Mouse (Mus musculus) left cerebral cortex, postnatal 14 days (tissue): Measurements from ENCODE around the gene Smpd1. TPM values are rescaled to one million over a fixed set of nuclear protein-coding genes. Genes with fewer than 3 reads are reported as not detected.

Experiments
- DNase-seq, 2 experiments: peaks; one replicate each; pipeline ENCODE4 v3.0.0; 2021 to 2022; ENCODE audit warnings: low spot score in 2 of 2, mixed read lengths in 1 of 2
- intact Hi-C: fragments of 180-260 bp; cut with DNase I; formaldehyde crosslinking; loops from one replicate; pipeline ENCODE4 v1.15.1; 2025
- long read RNA-seq, 2 experiments: library from polyadenylated mRNA; stranded (forward); transcript quantifications; one replicate each; pipeline ENCODE4 v2.0.0; 2021
- total RNA-seq, 2 experiments: library from RNA; stranded (reverse); gene quantifications; 2 replicates each; pipeline ENCODE4 v1.2.3; 2021

The Smpd1 gene
- 100 to 1,000 TPM; 111 to 112 TPM for total RNA-seq
- long read RNA-seq, experiment 1, transcript Smpd1-201 (6 exons, 2,412 nt) = major isoform, 244 of 257 reads
- long read RNA-seq, experiment 1, partial matches to known transcripts = 7 of 257 reads
- long read RNA-seq, experiment 1, other reads (novel, unspliced or antisense) = 6 of 257 reads
- long read RNA-seq, experiment 2, transcript Smpd1-201 (6 exons, 2,412 nt) = major isoform, 190 of 197 reads
- long read RNA-seq, experiment 2, partial matches to known transcripts = 5 of 197 reads
- long read RNA-seq, experiment 2, other reads (novel, unspliced or antisense) = 2 of 197 reads

DNA sequence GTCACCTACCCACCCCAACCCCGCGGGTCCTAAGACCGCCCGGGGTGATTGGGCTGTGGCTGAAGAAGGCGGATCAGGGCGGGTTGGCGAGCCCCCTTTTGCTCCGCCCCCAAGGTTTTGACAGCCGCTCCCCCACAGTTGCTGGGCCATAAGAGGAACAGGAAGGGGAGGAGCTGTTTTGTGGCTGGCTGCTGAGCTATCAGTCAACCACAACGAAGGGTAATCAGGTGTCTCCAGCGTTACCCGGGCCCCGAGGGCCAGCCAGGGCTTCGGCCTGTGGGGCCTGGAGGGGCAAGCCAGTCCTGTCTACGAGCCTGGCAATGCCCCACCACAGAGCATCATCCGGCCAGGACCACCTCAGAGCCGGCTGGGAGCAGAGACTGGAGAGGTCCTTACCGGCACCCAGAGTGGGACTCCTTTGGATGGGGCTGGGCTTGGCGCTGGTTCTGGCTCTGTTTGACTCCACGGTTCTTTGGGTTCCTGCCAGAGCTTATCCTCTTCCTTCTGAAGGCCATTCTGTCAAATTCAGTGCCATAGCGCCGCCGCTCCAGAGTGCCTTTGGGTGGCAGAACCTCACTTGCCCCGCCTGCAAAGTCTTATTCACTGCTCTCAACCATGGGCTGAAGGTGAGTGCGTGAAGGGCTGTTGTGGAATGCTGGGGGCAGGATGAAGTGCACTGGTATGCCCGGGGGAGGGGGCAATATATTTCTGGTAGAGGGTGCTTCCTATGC, at the start of gene Smpd1:
TSS of gene Smpd1 (plus strand) at position 149 of the 731 bp plus-strand sequence.
- peak; percentile 88 to 93 for DNase-seq
- intact Hi-C loops = loop anchor here (5.0 to 10.0 kb wide), 3 partner anchors 48 to 180 kb away; partner anchors contain the start of genes Hpx, Ilk, Rrp8 and Trim3

DNA sequence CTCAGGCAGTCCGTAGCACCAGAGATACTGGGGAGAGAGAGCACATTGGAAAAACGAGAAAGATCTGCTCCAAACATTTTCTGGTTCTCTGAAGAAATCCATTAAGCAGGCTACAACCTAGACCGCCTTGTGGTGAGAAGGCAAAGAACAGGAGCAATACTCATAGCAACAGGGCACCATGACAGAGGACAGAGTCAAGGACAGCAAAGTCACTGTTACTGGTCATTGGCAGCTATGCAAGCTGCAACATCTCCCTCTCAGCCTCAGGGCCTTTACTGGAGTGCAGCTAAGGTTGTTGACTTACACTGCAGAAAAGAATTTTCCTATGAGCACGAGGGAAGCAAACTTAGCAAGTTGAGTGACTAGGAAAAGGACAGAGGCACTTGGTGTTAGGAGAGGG, 46.9 kb upstream of the Smpd1 start:
- DNase-seq = no peak
- intact Hi-C loops = no loop called here

DNA sequence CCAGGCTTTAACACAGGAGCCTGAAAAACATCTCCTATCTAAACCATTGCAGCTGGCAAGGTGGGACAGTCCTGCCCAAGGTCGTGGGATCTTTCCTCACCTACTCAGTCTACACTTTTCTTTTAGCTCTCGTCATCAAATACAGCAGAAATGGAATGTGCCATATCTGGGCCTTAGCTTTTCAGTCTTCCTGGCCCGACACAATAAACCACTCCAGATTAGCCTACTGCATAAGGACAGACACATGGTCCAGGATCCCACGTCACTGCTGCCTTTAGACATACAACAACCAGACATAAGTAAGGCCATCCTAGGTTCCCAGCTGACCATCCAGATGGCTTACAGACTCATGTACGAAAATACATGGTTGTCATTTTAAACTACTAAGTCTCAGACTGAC, 44.0 kb upstream of the Smpd1 start:
- intact Hi-C loops = no loop called here
- peak; percentile 40 to 62 for DNase-seq

DNA sequence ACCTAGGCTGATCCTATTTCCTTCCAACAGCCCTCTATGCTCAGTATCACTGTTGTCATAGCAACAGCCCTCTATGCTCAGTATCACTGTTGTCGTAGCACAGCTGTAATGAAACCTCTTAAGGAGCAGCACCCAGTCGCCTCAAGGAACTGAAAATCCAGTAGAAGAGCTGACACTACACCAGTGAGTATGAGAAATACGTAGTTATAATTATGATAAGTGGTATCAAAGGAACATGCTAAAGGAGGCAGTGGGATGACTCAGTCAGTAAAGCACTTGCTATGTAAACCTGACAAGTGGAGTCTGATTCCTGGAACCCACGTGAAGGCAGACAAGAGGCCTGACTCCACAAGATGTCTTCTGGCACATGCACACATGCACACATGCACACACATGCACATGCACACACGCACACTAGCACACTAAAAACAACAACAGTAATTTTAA, 40.3 kb upstream of the Smpd1 start:
- intact Hi-C loops = no loop called here
- DNase-seq = peak in 1 of 2 experiments; percentile 32

DNA sequence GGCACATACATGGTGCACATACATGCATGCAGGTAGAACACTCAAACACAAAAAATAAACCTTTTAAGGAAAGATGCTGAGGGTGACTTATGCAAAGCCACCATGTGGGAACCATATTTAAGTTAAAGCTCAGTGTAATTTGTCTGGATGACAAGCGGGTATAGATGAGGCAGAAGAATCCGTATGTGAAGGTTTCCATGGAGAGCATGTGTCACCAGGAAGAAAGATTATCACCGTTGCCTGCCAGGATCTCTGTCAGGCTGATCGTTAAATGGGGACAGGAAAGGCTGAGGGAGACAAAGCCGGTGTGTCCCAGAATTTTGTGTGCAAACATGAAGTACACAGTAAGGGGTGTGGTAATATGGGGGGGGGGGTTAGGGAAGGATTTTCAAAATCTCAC, 39.6 kb upstream of the Smpd1 start:
- intact Hi-C loops = no loop called here
- peak in 1 of 2 experiments; percentile 31 for DNase-seq

DNA sequence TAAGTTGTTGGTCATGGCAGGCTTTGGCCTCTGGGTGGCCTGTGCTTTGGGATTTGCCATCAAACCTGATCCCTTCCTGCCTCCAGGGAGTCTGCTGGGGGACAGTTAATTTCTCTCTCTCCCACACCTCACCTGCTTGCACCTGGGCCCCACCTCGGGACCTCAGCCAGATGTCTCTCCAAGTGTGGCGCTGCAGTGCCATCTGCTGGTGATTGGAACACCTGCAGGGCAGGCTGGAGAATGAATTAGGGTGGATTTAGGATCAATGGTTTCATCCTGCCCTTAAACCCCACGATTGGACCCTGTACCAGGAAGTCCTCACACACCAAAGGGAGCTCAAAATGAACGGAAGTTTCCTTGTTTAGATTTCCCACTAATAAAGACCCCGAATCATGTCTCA, 39.0 kb upstream of the Smpd1 start:
- peak; percentile 45 to 71 for DNase-seq
- intact Hi-C loops = loop anchor here (5.0 kb wide), 2 partner anchors 33 to 103 kb away; partner anchors contain the start of gene Cavin3

DNA sequence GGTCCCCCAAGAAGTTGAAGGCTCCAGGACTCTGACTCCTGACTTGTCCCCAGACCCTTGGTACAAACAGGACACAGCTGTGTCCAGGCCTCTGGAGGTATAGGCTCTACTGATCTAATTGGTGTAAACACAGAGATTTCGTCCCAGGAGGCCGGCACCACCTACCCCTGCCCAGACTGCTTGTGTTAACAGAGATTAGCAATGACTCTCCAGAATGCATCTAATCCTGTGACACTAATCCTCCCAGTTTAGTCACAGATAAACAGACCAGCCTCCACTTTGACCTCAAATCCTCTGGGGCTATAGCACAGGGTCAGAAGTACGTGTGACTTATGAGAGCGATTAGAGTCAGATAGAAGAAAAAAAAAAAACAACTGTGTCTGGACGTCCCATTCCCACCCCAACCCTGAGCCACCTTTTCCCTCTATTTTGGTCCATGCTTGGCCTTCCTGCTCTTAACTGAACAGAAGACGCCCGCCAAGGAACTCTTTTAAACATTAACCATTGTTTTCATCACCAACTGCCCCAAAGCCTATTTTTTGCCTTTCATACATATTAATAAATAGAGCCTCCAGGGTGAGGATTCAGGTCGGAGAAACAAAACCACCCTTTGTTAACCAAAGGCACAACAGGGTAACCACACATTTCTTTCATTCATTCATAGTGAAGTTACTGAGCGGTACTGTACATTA, 37.3 kb upstream of the Smpd1 start:
- intact Hi-C loops = loop anchor here (5.0 kb wide), 2 partner anchors 35 to 105 kb away; partner anchors contain the start of gene Cavin3
- DNase-seq = no peak

DNA sequence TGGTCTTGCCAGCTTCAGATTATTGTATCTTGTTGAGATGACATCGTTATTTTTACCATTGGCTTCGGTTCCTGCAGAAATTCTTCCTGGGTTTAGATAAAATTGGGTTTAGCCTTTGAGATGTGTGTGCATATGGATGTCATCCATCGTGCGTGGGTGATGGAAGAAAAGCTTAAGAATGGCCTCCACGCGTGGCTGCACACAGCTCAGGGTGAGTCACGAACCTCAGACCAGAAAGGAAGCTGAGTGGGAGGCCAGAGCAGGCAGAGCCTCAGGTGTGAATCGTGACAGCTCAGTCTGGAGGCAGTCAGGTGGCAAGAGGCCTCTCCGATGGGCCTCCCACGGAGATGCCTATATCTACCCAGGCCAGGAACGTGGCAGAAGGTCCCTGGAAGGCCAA, 34.8 kb upstream of the Smpd1 start:
- intact Hi-C loops = loop anchor here (5.0 kb wide), 2 partner anchors 37 to 107 kb away; partner anchors contain the start of gene Cavin3
- peak; percentile 79 to 94 for DNase-seq

DNA sequence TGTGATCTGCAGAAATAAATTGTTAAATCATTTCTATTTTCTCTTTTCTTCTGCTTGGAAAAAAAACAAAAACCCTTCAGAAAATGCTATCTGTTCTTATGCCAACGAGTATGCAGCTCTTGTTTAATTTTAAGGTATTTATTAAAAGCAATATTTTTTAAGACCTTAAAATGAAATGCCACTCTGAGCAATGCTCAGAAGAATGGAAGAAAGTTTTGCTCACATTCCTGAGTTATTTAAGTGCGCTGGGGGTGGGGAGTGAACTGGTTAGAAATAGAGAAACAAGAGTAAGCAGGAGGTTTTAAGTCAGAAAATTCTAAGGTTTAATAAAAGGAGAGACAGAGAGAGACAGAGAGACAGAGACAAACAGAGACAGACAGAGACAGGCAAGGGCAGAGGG, 34.4 kb upstream of the Smpd1 start:
- intact Hi-C loops = loop anchor here (5.0 kb wide), 2 partner anchors 37 to 107 kb away; partner anchors contain the start of gene Cavin3
- DNase-seq = peak; percentile 42 to 51

DNA sequence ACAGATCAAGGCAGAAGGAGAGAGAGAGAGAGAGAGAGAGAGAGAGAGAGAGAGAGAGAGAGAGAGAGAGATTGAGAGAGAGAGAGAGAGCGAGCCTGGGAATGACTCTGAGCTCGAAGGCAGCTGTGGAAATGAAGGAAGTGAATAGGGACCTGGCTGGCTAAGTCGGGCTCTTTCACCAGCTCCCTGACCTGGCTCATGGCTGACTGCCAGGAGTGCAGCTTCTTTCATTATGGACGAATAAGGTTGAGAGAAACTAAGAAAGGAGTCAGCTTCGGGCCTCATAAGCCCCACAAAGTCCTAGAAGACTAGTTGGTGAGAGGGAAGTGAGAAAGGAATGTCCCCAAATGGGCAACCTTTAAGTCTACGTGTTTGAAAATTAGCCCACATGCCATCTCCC, 34.0 kb upstream of the Smpd1 start:
- no peak for DNase-seq
- intact Hi-C loops = no loop called here

DNA sequence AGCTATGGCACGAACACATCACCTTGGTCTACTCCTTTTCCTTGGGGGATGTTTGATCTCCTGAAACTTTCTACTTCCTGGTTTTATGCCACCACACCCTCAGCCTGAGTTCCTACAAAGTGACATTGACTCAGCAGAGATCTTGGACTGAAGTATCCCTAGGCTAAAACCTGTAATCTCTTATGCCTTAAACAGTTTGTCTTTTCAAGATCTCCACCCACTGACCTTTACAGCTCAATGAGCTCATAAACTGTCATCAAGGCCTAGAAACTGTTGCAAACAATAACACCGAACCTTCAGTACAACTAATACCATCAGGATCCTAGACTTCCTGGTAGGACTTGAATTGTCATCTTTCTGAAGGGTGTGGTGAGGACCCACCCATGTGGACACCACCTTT, 29.9 kb upstream of the Smpd1 start:
- no peak for DNase-seq
- intact Hi-C loops = no loop called here

DNA sequence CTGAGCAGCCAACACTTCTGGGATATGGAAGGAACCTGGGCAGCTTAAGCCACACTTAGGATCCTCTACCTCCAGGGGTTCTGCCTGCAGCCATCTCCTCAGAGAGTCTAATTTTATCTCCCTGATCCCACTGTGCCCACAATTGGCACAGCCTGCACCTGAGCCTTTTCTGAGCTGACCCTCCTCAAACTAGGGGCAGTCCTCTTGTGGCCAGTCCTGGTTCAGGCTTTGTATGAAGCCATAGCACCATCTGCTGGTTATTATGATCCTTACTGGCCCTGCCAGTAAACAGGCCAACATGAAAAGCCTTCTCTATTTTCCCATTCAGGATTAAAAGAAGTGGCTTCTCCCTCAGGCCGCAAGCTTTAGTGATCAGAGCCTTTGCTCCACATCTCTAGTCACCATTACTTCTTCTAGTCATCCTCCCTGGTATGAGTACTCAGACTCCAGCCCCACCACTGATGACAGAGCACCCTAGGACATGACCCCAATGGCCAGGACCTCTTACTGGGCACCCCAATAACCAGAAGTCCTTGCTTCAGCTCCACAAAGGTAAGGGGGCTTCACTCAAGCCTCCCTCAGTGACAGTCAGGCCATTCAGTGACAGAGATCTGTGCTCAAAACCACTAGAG, 26.7 kb upstream of the Smpd1 start:
- intact Hi-C loops = loop anchor here (5.0 kb wide), 1 partner anchor 355 kb away; no protein-coding TSS in a partner anchor
- peak; percentile 58 to 63 for DNase-seq

DNA sequence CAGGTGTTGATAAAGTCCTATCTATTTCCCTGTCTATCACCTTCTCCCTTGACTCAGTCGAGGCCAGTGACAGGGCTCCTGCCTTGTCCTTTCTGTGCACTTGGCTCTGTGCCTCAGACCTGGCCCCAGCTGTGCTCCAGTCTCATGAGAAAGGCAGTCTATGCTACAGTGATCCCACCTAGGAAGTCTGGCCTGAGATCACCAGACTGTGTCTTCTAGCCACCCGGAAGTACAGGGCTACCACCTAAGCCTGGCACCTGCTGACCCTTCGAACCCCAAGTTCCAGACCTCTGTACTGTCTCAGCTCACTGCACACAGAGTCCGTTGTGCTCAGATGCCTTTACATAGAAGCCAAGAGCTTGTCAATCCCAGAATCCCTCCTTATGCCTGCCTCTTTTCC, 26.1 kb upstream of the Smpd1 start:
- intact Hi-C loops = loop anchor here (5.0 kb wide), 1 partner anchor 356 kb away; no protein-coding TSS in a partner anchor

DNA sequence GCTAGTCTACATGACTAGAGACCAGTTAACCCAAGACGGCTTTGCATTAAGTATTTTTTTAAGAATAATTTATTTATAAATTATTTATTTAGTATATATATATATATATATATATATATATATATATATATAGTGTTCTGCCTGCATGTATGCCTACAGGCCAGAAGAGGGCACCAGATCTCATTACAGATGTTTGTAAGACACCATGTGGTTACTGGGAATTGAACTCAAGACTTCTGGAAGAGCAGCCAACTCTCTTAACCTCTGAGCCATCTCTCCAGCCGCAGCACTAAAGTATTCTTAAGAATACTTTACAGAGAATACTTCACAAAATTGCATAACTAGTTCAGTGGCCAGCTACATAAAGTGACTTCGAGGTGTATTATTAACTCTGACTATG, 20.0 kb upstream of the Smpd1 start:
- no peak for DNase-seq
- intact Hi-C loops = no loop called here

More for the DNA sequence above, 26.1 kb upstream of the Smpd1 start:
- DNase-seq = no peak

DNA sequence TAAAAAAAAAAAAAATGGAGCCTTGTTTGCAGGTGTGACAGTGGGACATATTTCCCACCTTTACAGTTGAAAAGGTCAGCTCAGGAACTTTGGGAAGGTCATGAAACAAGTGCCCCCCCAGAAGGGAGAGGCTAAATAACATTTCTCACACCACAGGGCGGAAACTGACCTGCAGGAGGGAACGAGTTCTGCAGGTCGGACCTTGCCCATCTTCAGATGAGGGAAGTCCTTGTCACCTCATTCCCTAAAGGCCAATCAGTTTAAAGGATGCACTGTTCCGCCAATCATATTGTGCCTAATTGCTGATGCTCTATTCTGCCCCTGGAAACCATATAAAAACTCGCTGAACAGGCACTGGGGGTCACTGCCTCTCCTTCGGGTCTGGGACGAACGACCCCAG, 8.2 kb upstream of the Smpd1 start:
- intact Hi-C loops = loop anchor here (5.0 kb wide), 1 partner anchor 271 kb away; no protein-coding TSS in a partner anchor
- DNase-seq = no peak

DNA sequence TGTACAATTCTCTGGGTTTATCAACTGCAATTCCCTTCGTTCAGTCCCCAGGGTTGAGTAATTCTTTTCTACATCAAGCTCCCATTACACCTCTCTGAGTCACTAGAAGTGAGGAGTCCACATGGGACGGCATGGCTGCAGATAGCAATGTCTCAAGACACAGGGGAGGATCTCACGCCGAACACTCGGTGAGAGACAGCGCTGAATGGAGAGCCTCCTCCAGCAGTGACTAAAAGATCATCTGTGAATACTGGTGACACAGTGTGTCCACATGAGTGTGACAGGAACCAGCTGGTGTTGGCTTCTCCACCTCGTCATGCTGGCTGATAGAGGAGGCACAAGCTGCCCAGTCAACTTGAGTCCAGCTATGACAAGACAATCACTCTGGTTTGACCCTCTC, 6.2 kb upstream of the Smpd1 start:
- intact Hi-C loops = loop anchor here (5.0 kb wide), 1 partner anchor 269 kb away; no protein-coding TSS in a partner anchor
- DNase-seq = no peak

DNA sequence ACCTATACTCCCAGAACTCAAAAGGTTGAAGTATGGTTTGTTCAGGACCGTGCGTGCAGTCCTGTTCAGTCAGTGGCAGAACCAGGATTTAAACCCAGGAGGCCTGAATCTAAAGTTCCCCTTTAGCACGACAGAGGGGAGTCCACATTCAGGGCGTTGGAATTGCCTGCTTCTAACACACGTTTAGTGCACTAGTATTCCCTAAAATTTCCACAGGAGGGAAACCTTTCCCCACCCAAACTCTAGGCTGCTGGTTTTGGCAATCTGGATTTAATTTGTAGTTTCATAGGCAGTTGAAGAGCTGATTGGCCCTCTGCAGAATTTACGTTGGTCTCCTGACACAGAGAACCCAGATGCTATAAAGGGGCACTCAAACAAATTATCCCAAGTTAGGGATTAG, 5.1 kb upstream of the Smpd1 start:
- intact Hi-C loops = loop anchor here (5.0 kb wide), 1 partner anchor 268 kb away; no protein-coding TSS in a partner anchor
- DNase-seq = peak; percentile 62 to 83

DNA sequence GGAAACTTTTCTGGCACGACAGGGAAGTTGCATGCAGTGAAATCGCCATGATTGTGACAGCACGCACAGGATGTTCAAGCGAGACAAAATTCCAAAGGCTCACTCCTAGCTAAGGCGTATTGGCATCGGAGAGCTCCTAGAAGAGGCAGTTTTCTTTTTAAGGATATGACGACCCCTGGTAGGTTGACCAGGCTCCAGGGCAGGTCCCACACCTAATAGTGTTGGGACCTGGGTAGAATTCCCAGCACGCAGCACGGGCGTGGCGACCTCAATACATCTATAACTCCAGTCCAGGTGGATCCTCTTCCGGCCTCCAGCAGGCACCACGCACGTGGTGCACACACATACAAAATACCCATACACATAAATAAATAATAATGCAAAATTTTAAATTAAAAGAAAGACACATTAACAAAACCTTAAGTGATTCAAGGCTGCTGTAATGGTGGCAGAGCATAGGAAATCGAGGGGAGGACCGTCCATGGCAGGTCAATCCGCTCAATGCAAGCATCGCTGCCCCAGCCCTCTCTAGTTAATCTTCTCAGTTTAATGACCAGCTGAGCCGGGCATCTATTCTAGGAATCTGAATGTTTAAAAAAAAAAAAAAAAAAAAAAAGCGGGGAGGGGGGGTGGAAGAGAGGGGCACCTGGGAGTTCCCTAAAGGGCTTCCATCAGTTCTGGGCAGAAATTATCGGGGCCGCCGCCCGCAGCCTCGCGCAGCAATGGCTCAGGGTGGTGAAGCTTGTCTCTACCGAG, 526 bp upstream of the Smpd1 start:
- intact Hi-C loops = loop anchor here (5.0 to 10.0 kb wide), 3 partner anchors 49 to 181 kb away; partner anchors contain the start of genes Hpx, Ilk, Rrp8 and Trim3
- no peak for DNase-seq
